ENCODE assay signal across 8 mouse cellular contexts in the genomic region with DNA sequence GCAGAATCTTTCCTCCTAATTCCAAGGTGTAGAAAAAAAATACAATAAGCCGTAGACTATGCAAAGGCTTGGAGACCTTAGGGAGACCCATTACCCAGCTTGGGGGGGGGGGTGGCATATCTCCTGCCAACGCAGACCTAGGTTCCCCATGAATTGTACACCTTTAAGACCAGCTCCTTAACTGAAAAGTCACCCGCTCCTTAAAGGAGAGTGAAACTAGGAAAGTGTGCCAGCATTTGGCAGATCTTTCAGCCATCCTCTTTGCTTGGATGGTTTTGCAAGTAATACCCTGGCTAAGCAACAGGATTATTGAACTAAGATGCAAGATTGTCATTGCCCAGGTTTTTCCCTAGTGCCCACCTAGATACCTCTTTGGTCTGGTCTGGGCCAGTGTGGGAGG. TPM values are rescaled to one million over a fixed set of nuclear protein-coding genes. Genes with fewer than 3 reads are reported as not detected.
DNase-seq lines count a peak whose midpoint lies in the region; ATAC-seq lines count a peak whose summit lies in the region.

No protein-coding gene starts in this region.

- peak overlapping the region; percentile 65 for H3K4me3 ChIP-seq in lung, embryonic 15.5 days
- H3K4me3 ChIP-seq in limb, embryonic 10.5 days, result peak overlapping the region; percentile 67
- peak overlapping the region; percentile 50 for H3K4me3 ChIP-seq in stomach, embryonic 14.5 days (ENCODE audit: low read depth, low read length)

- 61% methylated on average over 3 of the region's 3 CpGs for WGBS in lung, embryonic 15.5 days
- 64% methylated on average over 3 of the region's 3 CpGs for WGBS in limb, embryonic 10.5 days
- WGBS in stomach, embryonic 14.5 days, result 70% methylated on average over 3 of the region's 3 CpGs

- DNase-seq in cerebellum, adult 11-12 months, result peak; percentile 45
- DNase-seq in cerebellum, adult 11 months, result no peak
- DNase-seq in lung, postnatal 25 days (ENCODE audit: low spot score), result no peak
- DNase-seq in limb, embryonic 10.5 days (ENCODE audit: low spot score), result no peak
- no peak for DNase-seq in spleen, adult 18-20 months
- no peak for DNase-seq in frontal cortex, postnatal 36 days (ENCODE audit: low spot score in 2 of 2)

- H3K27ac ChIP-seq in lung, embryonic 15.5 days, result 0 out of 2 replicates have a peak overlapping the region, but pooled peaks have one; percentile 29
- H3K27ac ChIP-seq in limb, embryonic 10.5 days, result peak overlapping the region; percentile 97
- H3K27ac ChIP-seq in stomach, embryonic 14.5 days (ENCODE audit: low read length), result peak overlapping the region; percentile 27; the same call in 1 of the 2 replicates

- no peak for ATAC-seq in lung, embryonic 15.5 days (ENCODE audit: borderline replicate concordance, extremely low read depth, low FRiP score, low TSS enrichment)
- no peak for ATAC-seq in stomach, embryonic 14.5 days (ENCODE audit: insufficient number of reproducible peaks, insufficient read depth, low FRiP score, low read depth)

- H3K9ac ChIP-seq in lung, embryonic 15.5 days, result 0 out of 2 replicates have a peak overlapping the region, but pooled peaks have one; percentile 32
- peak overlapping the region; percentile 43; the same call in 1 of the 2 replicates for H3K9ac ChIP-seq in stomach, embryonic 14.5 days (replicated peaks; ENCODE audit: low read depth, low read length)

- H3K27me3 ChIP-seq in lung, embryonic 15.5 days, result no peaks in the 10 kb centered on the region
- no peaks in the 10 kb centered on the region for H3K27me3 ChIP-seq in limb, embryonic 10.5 days (ENCODE audit: low read depth, poor library complexity, severe bottlenecking)
- no peaks in the 10 kb centered on the region for H3K27me3 ChIP-seq in stomach, embryonic 14.5 days (ENCODE audit: control insufficient read depth, insufficient read depth, low read length)

- no peaks in the 10 kb centered on the region for H3K9me3 ChIP-seq in lung, embryonic 15.5 days
- H3K9me3 ChIP-seq in limb, embryonic 10.5 days (replicated peaks), result no peaks in the 10 kb centered on the region
- no peaks in the 10 kb centered on the region for H3K9me3 ChIP-seq in stomach, embryonic 14.5 days (ENCODE audit: control insufficient read depth, low read depth, low read length)

- H3K4me1 ChIP-seq in lung, embryonic 15.5 days, result peaks cover 14% of the 10 kb centered on the region
- peaks cover 22% of the 10 kb centered on the region for H3K4me1 ChIP-seq in limb, embryonic 10.5 days
- peaks cover 5% of the 10 kb centered on the region; the same call in 1 of the 2 replicates for H3K4me1 ChIP-seq in stomach, embryonic 14.5 days (ENCODE audit: control insufficient read depth, insufficient read depth, low read length)

- no peaks in the 10 kb centered on the region for H3K36me3 ChIP-seq in lung, embryonic 15.5 days
- no peaks in the 10 kb centered on the region for H3K36me3 ChIP-seq in limb, embryonic 10.5 days
- H3K36me3 ChIP-seq in stomach, embryonic 14.5 days (ENCODE audit: control insufficient read depth, insufficient read depth, low read length), result no peaks in the 10 kb centered on the region

- H3K4me2 ChIP-seq in lung, embryonic 15.5 days, result peak overlapping the region; percentile 73
- peak overlapping the region; percentile 59 for H3K4me2 ChIP-seq in stomach, embryonic 14.5 days (replicated peaks; ENCODE audit: low read depth, low read length)

RNA-seq across cellular contexts. Expression of gene Stk32c, which starts 0.6 kb away (rescaled TPM):
- polyA plus RNA-seq in lung, embryonic 15.5 days (2015; fragmentation: Nextera tagmentation; extraction: Ambion mirVana), result 0.22 TPM in 1 of 2 replicates, not detected in the other
- 0.09 TPM in 1 of 2 replicates, not detected in the other for polyA plus RNA-seq in limb, embryonic 10.5 days (2016; fragmentation: Nextera tagmentation; extraction: Ambion mirVana)
- 0.14 and 0.17 TPM in 2 replicates for polyA plus RNA-seq in stomach, embryonic 14.5 days (2014; fragmentation: Nextera tagmentation; extraction: Ambion mirVana)

RNA-seq across cellular contexts. Expression of gene Lrrc27, which starts 1.0 kb away (rescaled TPM):
- polyA plus RNA-seq in lung, embryonic 15.5 days (2015; fragmentation: Nextera tagmentation; extraction: Ambion mirVana), result 2.6 and 3.1 TPM in 2 replicates
- polyA plus RNA-seq in limb, embryonic 10.5 days (2016; fragmentation: Nextera tagmentation; extraction: Ambion mirVana), result 3.0 and 4.0 TPM in 2 replicates
- polyA plus RNA-seq in stomach, embryonic 14.5 days (2014; fragmentation: Nextera tagmentation; extraction: Ambion mirVana), result 4.9 and 6.6 TPM in 2 replicates

RNA-seq across cellular contexts. Expression of gene Pwwp2b, which starts 34.5 kb away (rescaled TPM):
- polyA plus RNA-seq in lung, embryonic 15.5 days (2015; fragmentation: Nextera tagmentation; extraction: Ambion mirVana), result 14.9 and 15.4 TPM in 2 replicates
- polyA plus RNA-seq in limb, embryonic 10.5 days (2016; fragmentation: Nextera tagmentation; extraction: Ambion mirVana), result 5.3 and 5.8 TPM in 2 replicates
- polyA plus RNA-seq in stomach, embryonic 14.5 days (2014; fragmentation: Nextera tagmentation; extraction: Ambion mirVana), result 16.1 and 17.0 TPM in 2 replicates

Comparison
In these comparisons a context has a peak if more than half of its experiments do, and no peak if none do; other contexts are left out.
1. H3K27ac ChIP-seq: peak in every context shown above with its lines; median percentile 97 in limb, embryonic 10.5 days; 29 in lung, embryonic 15.5 days; 27 in stomach, embryonic 14.5 days.